ENCODE assay signal across 8 mouse cellular contexts in genomic region chrX:159372753-159373144, GRCm38 (mm10). TPM values are rescaled to one million over a fixed set of nuclear protein-coding genes. Genes with fewer than 3 reads are reported as not detected.
A peak's percentile ranks its signal among the peaks of the same experiment; 100 is the strongest.
DNase-seq lines count a peak whose midpoint lies in the region; ATAC-seq and TF ChIP-seq lines count a peak whose summit lies in the region.

No protein-coding gene starts in this region.

- WGBS in heart, embryonic 11.5 days (ENCODE audit: insufficient replicate concordance): 16% methylated on average over 9 of the region's 9 CpGs
- 21% methylated on average over 9 of the region's 9 CpGs for WGBS in forebrain, embryonic 15.5 days
- 27% methylated on average over 8 of the region's 9 CpGs for WGBS in macrophage (ENCODE audit: missing documents)

- no peak for ATAC-seq in heart, embryonic 11.5 days (replicated peaks; ENCODE audit: insufficient number of reproducible peaks, low FRiP score, low TSS enrichment)
- ATAC-seq in forebrain, embryonic 15.5 days (replicated peaks): no peak; the same call in 1 of the 2 replicates

- no peaks in the 10 kb centered on the region for H3K4me1 ChIP-seq in heart, embryonic 11.5 days (ENCODE audit: control insufficient read depth, insufficient read depth, low read length)
- peaks cover 13% of the 10 kb centered on the region for H3K4me1 ChIP-seq in E14TG2a.4 (replicated peaks; ENCODE audit: low read depth, low read length)
- H3K4me1 ChIP-seq in forebrain, embryonic 15.5 days: peaks cover 10% of the 10 kb centered on the region

- peak overlapping the region; percentile 64 for H3K4me2 ChIP-seq in heart, embryonic 11.5 days
- peak overlapping the region; percentile 45 for H3K4me2 ChIP-seq in forebrain, embryonic 15.5 days (replicated peaks)

- no peak for TF ChIP-seq CTCF in E14TG2a.4 (conservative IDR thresholded peaks at IDR 0.05; ENCODE audit: low read length)

- no peaks in the 10 kb centered on the region for H3K9me3 ChIP-seq in heart, embryonic 11.5 days (replicated peaks; ENCODE audit: control insufficient read depth, low read length)
- no peaks in the 10 kb centered on the region for H3K9me3 ChIP-seq in E14TG2a.4 (ENCODE audit: low read length)
- no peaks in the 10 kb centered on the region for H3K9me3 ChIP-seq in forebrain, embryonic 15.5 days

- H3K4me3 ChIP-seq in heart, embryonic 11.5 days (ENCODE audit: low read depth, low read length): peak overlapping the region; percentile 65
- H3K4me3 ChIP-seq in E14TG2a.4 (replicated peaks; ENCODE audit: low read length) (peak overlapping the region; percentile 88), macrophage (ENCODE audit: inconsistent target) (peak overlapping the region; percentile 61)
- H3K4me3 ChIP-seq in forebrain, embryonic 15.5 days: peak overlapping the region; percentile 69

- no peaks in the 10 kb centered on the region for H3K36me3 ChIP-seq in heart, embryonic 11.5 days (ENCODE audit: control insufficient read depth, insufficient read depth, low read length)
- H3K36me3 ChIP-seq in E14TG2a.4 (ENCODE audit: insufficient read depth, low read length): peaks cover 35% of the 10 kb centered on the region
- no peaks in the 10 kb centered on the region for H3K36me3 ChIP-seq in forebrain, embryonic 15.5 days
- H3K36me3 ChIP-seq in macrophage (ENCODE audit: inconsistent target): no peaks in the 10 kb centered on the region

- 0 out of 2 replicates have a peak overlapping the region, but pooled peaks have one; percentile 62 for H3K27ac ChIP-seq in heart, embryonic 11.5 days (ENCODE audit: low read depth, low read length)
- H3K27ac ChIP-seq in forebrain, embryonic 15.5 days (replicated peaks): peak overlapping the region; percentile 83
- H3K27ac ChIP-seq in macrophage: peak overlapping the region; percentile 24

- intact Hi-C loops in heart, postnatal 36 days (cut with DNase I): loop anchor here (5.0 kb wide), 1 partner anchor 1395 kb away; the partner anchor contains the start of gene Rs1

- peak overlapping the region; percentile 82 for H3K9ac ChIP-seq in heart, embryonic 11.5 days (ENCODE audit: low read depth, low read length)
- peak overlapping the region; percentile 63 for H3K9ac ChIP-seq in forebrain, embryonic 15.5 days (replicated peaks)

- peaks cover 37% of the 10 kb centered on the region for H3K79me2 ChIP-seq in macrophage (ENCODE audit: inconsistent target)

- no peak for DNase-seq in heart, postnatal 36 days
- DNase-seq in retina, embryonic 14.5 days (ENCODE audit: low spot score): no peak
- DNase-seq in layer of hippocampus, postnatal 36 days: no peak
- no peak for DNase-seq in cerebellum, adult 11 months

- no peaks in the 10 kb centered on the region for H3K27me3 ChIP-seq in heart, embryonic 11.5 days (ENCODE audit: control insufficient read depth, insufficient read depth, low read length)
- no peaks in the 10 kb centered on the region for H3K27me3 ChIP-seq in E14TG2a.4 (ENCODE audit: insufficient read depth, low read length)
- H3K27me3 ChIP-seq in forebrain, embryonic 15.5 days: no peaks in the 10 kb centered on the region

RNA-seq across cellular contexts. Expression of gene Eif1ax, which starts 0.8 kb away (rescaled TPM):
- polyA plus RNA-seq in heart, embryonic 11.5 days (2014; fragmentation: Nextera tagmentation; extraction: Ambion mirVana): 107 and 108 TPM in 2 replicates
- total RNA-seq in heart, postnatal 36 days (2021): 10 to 100 TPM; 77.1 to 82.9 TPM
- 119 and 127 TPM in 2 replicates for polyA plus RNA-seq in forebrain, embryonic 15.5 days (2015; fragmentation: Nextera tagmentation; extraction: Ambion mirVana)
- total RNA-seq in macrophage (2018; cell fraction: chromatin; rRNA removed): 10 to 100 TPM in 9 of 26 experiments, 1 to 10 TPM in 17; 1.5 to 16.4 (median 8.2) TPM
- 10 to 100 TPM; 18.9 to 47.5 (median 30.2) TPM for total RNA-seq in macrophage (2018; cell fraction: cytosol; rRNA removed)
- 10 to 100 TPM in 16 of 26 experiments, 1 to 10 TPM in 10; 3.6 to 21.4 (median 10.7) TPM for total RNA-seq in macrophage (2018; cell fraction: nucleus; rRNA removed)
- polyA plus RNA-seq in macrophage (2018): 18.6 to 59.2 TPM (median 32.5 TPM) in 3 replicates
- total RNA-seq in layer of hippocampus, postnatal 36 days (2021): 100 to 1,000 TPM; 123 to 124 TPM

RNA-seq across cellular contexts. Expression of gene Map7d2, which starts 41.6 kb away (rescaled TPM):
- polyA plus RNA-seq in heart, embryonic 11.5 days (2014; fragmentation: Nextera tagmentation; extraction: Ambion mirVana): 0.40 and 1.2 TPM in 2 replicates
- under 1 TPM; 0.44 to 0.81 TPM for total RNA-seq in heart, postnatal 36 days (2021)
- 17.4 and 17.9 TPM in 2 replicates for polyA plus RNA-seq in forebrain, embryonic 15.5 days (2015; fragmentation: Nextera tagmentation; extraction: Ambion mirVana)
- total RNA-seq in macrophage (2018; cell fraction: chromatin; rRNA removed): not detected
- not detected for total RNA-seq in macrophage (2018; cell fraction: cytosol; rRNA removed)
- total RNA-seq in macrophage (2018; cell fraction: nucleus; rRNA removed): not detected
- polyA plus RNA-seq in macrophage (2018): not detected in 3 replicates
- total RNA-seq in layer of hippocampus, postnatal 36 days (2021): 100 to 1,000 TPM in 1 of 2 experiments, 10 to 100 TPM in 1; 99.8 to 110 TPM

Comparison
In these comparisons a context has a peak if more than half of its experiments do, and no peak if none do; other contexts are left out.
1. H3K27ac ChIP-seq: peak in every context shown above with its lines; median percentile 83 in forebrain, embryonic 15.5 days; 62 in heart, embryonic 11.5 days; 24 in macrophage.